Mouse (Mus musculus): ENCODE results near the gene Lrrk1.

Lrrk1 gene

GRCm38 (mm10) chr7:66249020-66249419 lies 139.1 kb downstream of the Lrrk1 start:
- DNase-seq: no peak

- DNase-seq: no peak
Observed at GRCm38 (mm10) chr7:66248270-66248669, 139.9 kb downstream of the Lrrk1 start.

DNA sequence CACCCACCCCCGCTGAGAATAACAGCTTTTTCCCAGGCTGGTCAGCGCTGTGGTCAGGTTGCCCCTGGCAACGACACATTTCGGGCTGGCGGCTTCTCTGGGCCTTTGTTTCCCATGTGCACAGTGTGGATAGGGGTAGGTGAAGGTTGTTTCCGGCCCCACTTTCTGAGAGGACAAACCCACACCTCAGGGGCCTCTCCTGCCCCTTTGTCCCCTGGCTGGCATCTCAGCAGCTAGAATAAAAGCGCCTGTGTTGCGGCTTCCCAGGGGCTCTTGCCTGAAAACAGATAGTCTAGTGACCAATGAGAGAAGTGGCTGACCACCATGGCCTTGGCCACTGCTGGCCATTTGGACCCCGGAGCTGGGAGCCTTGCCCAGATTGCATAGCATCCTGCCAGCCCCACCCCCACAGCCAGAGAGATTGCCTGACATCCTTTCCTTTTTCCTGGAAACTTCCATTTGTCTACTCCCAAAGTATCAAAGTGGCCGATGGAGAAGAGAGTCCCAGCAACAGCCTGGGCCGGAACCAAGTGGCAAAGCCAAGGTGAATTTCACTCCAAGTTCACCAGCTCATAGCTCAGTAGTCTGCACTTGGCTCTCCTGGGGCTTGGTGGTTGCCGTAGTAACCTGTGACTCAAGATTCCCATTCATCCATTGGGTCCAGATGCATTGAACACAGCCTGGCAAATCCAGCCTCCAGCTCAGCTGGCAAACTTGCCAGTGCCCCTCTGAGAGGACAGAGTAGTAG lies 140.7 kb downstream of the Lrrk1 start:
- no peak for DNase-seq

DNA sequence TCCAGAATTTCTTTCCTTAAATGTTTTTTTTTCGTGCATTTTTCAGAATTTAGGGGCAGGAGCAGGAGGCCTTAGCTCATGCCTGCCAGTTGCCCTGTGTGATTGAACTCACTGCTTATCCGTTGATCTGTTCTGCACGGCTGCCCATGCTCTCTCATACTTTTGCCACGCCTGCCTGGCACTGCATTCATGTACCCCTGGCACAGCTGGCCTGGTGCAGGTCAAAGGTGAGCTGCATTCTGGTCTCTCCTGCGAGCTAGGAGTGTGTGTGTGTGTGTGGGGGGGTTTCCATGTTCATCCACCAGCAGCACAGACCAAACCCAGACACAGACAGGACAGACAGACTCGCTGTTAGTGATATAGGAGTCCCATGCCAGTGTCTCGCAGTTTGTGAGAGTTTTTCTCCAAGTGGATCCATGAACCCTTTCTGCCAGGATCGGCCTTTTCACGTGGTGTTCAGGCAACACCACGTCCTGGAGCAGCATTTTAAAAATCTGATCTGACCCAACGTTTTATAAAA lies 141.4 kb downstream of the Lrrk1 start:
- DNase-seq: no peak

DNA sequence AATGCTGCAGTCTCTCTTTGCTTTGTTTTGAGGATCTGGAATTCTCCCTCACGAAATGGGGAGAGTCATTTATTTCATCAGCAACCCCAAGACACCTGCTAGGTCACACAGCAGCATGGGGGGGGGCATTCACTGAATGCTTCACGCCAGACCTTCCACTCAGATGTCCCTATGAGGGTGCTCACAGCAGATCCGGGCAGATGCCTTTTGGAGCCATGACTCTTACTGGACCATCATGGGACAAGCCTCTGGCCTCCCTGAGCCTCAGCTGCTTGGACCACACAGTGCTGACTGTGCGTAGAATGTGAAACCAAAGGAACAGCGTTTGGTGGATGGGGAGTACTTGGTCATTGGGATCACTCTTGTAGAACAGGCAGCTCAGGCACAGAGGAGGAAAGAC lies 142.5 kb downstream of the Lrrk1 start:
- DNase-seq: no peak

- no peak for DNase-seq
Observed at GRCm38 (mm10) chr7:66243766-66244325, 144.3 kb downstream of the Lrrk1 start.

- no peak for DNase-seq
Observed at GRCm38 (mm10) chr7:66241855-66242412, 146.2 kb downstream of the Lrrk1 start.

DNA sequence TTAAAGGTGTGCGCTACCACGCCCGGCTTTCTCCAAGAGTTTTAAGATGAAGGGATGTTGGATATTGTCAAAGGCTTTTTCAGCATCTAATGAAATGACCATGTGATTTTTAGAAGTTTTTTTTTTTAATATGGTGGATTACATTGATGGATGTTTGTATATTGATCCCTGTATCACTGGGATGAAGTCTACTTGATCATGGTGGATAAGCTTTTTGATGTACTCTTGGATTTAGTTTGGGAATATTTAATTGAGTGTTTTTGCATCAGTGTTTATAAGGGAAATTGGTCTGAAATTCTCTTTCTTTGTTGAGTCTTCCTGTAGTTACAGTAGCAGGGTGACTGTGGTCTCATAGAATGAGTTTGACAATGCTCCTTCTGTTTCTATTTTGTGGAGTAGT lies 150.0 kb downstream of the Lrrk1 start:
- no peak for DNase-seq

GRCm38 (mm10) chr7:66233947-66234516 lies 154.1 kb downstream of the Lrrk1 start:
- no peak for DNase-seq

- DNase-seq: no peak
Observed at GRCm38 (mm10) chr7:66233141-66233946, 154.8 kb downstream of the Lrrk1 start.

DNA sequence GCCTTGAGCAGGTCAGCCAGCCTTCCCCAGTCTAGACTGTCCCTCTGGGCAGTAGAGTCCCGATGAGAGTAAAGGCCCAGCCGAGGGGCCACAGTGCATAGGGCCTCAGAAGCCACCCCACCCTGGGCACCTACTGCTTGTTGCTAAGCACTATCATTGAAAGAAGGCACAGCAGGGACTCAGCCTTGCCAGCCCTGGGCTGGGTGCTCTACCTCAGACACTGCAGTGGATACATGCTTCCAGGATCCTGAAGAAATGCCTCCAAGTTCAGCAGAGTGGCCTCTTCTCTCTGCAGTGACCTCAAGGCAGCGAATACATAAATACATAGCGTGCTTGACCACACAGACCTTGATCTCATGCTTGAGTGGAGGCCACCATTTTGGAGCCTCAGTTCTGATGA lies 156.3 kb downstream of the Lrrk1 start:
- DNase-seq: no peak

DNA sequence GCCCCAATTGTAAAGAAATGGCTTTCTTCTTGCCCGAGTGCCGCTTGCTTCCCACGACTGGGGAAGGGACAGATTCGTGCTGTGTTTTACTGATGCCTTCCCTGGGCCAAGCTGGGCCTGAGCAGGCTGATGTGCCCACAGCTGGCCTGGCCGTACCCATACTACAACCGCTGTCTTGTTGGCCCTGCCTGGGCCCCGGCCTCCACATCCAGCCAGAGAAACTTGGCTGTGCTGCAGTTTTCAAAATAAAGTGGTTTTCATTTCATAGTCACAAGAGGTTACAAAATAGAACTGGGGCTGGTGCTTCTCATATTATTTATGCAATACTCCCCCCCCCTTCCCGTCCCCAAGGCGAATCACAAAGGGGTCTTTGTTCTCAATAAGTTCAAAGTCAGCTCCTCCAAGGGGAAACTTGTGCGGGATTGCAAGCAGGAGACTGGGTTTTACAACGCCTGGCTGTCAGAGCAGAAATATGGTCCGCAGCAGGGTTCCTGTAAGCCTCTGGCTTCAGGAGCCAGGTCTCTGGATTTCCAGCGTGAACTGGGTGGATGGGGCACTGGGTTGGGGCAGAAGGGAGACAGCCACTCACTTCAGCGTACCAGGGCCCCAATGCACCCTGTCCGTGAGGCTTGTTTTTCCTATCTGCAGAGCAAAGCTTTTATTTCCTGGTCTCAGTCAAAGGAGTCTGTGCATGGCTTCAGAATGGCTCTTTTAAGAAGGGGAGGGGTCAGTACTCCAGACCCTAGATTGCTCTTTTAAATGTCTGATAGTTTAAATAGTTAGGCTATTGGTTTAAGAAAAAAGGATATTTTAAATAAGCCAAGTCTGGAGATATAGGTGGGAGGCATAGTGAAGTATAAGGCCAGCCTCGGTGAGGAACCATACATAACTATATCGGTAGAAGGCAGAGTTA lies 157.3 kb downstream of the Lrrk1 start:
- no peak for DNase-seq

DNA sequence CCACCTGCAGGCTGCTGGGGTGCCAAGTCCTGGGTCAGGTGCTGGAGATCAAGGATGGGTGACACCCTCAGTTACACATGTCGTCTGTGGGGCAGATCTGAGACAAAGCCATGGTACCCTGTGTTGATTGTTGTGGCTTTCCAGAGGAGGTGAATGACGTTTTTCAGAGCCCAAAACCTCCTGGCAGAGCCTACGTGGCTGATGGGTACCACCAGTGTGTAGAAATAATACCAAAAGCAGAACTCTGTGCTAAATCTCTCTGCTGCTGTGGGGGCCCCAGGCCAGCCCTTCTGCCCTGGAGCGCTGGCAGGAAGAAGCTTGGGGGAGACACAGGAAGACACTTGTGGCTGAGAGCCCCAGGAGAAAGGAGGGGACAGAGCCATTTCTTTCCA lies 157.9 kb downstream of the Lrrk1 start:
- no peak for DNase-seq

DNA sequence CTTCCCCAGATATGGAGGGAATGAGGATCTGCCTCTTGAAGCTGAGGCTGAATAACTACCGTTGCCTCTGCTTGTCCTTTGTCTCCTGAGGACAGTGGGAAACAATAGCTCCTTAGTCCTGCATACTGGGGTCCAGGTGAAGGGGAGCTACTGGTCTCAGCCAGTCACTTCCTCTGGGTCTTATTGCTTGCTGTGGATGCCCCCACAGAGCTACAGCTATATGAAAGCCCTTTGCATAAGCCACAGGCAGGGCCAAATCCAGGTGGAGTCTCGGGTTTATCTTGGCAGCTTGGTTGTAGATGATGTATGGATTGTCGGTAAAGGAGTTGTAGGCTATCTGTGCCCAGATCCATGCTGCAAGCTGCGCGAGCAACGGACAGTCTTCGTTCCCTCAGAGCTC lies 158.7 kb downstream of the Lrrk1 start:
- DNase-seq: no peak

GRCm38 (mm10) chr7:66228610-66228920 lies 159.6 kb downstream of the Lrrk1 start:
- no peak for DNase-seq

DNA sequence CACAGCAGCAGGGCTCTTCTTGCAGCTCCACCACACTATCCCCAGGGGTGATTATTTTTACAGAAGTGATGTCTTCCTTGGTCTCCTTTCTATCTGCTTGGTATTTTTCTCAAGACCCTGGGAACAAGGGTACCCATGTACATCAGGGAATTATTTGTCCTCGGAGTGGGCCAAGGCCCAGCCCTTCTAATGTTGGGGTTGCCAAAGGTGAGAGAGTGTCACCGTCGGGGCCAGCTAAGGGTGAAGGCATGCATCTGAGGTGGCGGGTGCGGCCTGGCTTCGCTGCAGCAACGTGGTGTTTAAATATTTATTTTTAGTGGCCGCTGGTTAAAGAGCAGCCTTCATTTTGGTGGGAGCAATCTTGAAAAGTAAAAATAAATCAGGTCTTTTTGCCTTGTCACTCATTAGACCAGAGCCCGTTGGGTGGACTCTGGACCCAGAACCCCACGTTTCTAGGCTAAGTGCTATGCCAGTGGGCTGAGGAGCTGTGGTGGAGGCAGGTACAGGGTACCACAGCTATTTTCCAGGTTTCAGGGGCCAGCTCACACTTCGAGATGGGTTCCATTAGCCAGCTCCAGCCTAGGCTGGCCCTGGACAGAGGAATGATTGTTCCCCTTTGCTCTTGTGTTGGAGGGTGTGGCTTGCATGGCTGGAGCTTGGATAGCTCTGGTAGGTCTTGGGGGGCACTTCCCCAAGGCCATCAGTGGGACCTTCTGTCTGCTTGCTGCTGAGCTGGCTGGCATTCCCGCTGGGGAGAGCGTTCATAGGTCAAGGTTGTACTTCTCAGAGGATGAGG lies 160.1 kb downstream of the Lrrk1 start:
- DNase-seq: no peak

DNA sequence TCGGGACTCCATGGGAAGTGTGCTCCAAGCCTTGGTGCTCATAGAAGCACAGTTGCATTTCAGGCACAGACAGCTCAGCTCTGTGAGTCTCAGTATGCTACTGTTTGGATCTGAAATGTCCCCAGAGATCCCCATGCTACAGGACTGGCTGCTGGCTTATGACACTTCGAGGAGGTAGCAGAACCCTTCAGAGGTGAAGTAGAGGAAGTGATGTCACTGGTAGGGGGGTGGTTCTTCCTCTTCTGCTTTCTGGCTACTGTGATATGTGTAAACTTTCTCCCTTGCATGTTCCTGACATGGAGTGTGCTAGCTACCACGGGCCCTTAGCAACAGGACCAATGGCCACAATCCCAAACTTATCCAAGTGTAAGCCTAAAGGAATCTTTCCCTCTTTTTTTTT lies 162.3 kb downstream of the Lrrk1 start:
- no peak for DNase-seq

DNA sequence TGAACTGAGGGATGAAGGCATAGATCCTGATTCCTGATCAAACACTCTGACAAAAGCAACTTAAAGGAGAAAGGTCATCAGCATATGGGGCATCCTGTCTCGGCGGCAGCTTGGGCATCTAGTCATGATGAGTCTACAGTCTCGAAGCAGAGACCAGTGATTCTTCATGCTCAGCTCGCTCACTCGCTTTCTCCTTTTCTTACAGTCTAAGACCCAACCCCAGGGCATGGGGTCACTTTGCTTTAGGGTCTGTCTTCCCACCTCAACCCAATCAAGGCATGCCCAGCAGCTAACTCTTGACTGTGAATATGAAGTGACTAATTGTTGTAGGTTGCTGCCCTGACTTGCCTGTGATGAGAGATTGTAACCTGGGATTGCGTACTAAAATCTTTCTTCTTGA lies 163.6 kb downstream of the Lrrk1 start:
- DNase-seq: no peak

DNA sequence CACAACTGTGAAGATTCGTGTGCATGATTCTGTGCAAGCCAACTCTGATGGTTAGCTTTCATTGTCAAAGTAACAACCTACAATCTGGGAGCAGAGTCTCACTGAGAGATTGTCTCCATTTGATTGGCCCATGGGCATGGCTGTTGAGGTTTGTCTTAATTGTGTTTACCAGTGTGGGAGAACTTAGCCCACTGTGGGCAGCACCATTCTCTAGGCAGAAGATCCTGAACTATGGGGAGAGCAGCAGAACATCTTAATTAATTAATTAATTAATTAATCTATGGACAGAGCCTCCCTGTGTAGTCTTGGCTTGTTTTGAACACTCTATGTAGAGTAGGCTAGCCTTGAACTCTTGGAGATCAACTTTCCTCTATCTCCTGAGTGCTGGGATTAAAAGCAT lies 164.4 kb downstream of the Lrrk1 start:
- no peak for DNase-seq

- no peak for DNase-seq
Observed at GRCm38 (mm10) chr7:66222621-66223091, 165.5 kb downstream of the Lrrk1 start.

DNA sequence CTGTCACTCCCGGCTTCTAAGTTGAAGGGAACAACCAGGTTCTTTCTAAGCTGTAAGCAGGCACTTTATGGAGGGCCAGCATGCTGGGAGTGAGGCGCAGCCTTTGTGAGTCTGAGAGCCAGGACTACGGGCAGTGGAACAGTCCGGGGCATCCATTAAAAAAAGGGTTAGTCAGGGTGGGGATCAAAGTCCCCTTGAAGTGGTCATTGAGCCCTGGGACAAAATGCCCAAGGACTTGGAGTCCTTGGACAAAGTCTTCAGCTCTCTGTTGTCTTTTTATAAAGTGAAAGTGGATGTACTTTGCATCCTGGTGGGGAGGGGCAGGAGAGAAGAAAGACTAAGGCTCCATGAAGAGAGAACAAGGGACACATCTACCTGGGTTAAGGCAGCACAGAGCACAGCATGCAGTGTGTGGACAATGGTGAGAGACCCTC lies 168.3 kb downstream of the Lrrk1 start:
- no peak for DNase-seq

Data from cerebellum, adult 8-10 months (tissue).